Mouse (Mus musculus) CH12.LX (cell line): ENCODE results near the gene Pfdn6.
A peak's percentile ranks its signal among the peaks of the same experiment; 100 is the strongest.
"Not testable (repeated sequence)": the region's sequence is repeated elsewhere in the genome, so short reads cannot be mapped to it uniquely, and the experiment has no call there.

Source experiments
- CTCF ChIP-seq, 2 experiments: IDR thresholded peaks in 1 of 2; conservative IDR thresholded peaks in 1 of 2; 2 replicates each; pipeline ENCODE4 v1.5.1; 2011 to 2012; ENCODE audit warnings: low read depth in 2 of 2, low read length in 2 of 2, improper control_type of control experiment in 1 of 2, inconsistent platforms in 1 of 2, mild to moderate bottlenecking in 1 of 2, moderate library complexity in 1 of 2
- ETS1 ChIP-seq: conservative IDR thresholded peaks from 2 replicates; pipeline ENCODE4 v1.6.1; 2012; ENCODE audit warnings: low read depth, mild to moderate bottlenecking, inconsistent platforms, low read length, improper control_type of control experiment, moderate library complexity
- POLR2A ChIP-seq: IDR thresholded peaks from 2 replicates; pipeline ENCODE4 v1.6.1; 2011; ENCODE audit warnings: low read depth, mild to moderate bottlenecking, improper control_type of control experiment, low read length
- SIN3A ChIP-seq: IDR thresholded peaks from 2 replicates; pipeline ENCODE4 v1.6.1; 2012; ENCODE audit warnings: low read length, improper control_type of control experiment, inconsistent platforms
- SMC3 ChIP-seq: IDR thresholded peaks from 2 replicates; pipeline ENCODE4 v1.6.1; 2011; ENCODE audit warnings: low read depth, low read length, improper control_type of control experiment
- USF2 ChIP-seq: conservative IDR thresholded peaks from 2 replicates; pipeline ENCODE4 v1.6.1; 2011; ENCODE audit warnings: low read depth, low read length, improper control_type of control experiment
- ZKSCAN1 ChIP-seq: IDR thresholded peaks from 2 replicates; pipeline ENCODE4 v1.6.1; 2012; ENCODE audit warnings: low read depth, inconsistent platforms, low read length, improper control_type of control experiment, borderline replicate concordance
- ZMIZ1 ChIP-seq: IDR thresholded peaks from 2 replicates; pipeline ENCODE4 v1.6.1; 2012; ENCODE audit warnings: low read depth, mild to moderate bottlenecking, inconsistent platforms, low read length, improper control_type of control experiment
- ZNF384 ChIP-seq: IDR thresholded peaks from 2 replicates; pipeline ENCODE4 v1.6.1; 2012; ENCODE audit warnings: low read depth, low read length, improper control_type of control experiment, inconsistent platforms

- TF ChIP-seq ETS1, SMC3, SIN3A, ZMIZ1, USF2, POLR2A, ZNF384, ZKSCAN1: not testable (repeated sequence)
- TF ChIP-seq CTCF (conservative IDR thresholded peaks at IDR 0.05 in 1 of 2, IDR thresholded peaks at IDR 0.05 in 1 of 2; ENCODE audit: low read depth in 2 of 2, low read length in 2 of 2): peak in 1 of 2 experiments; percentile 45; a peak in 3 of 4 replicates
Observed at GRCm38 (mm10) chr17:33982136-33982535, 42.0 kb upstream of the Pfdn6 start.
